Mouse (Mus musculus) brain, embryonic 14.5 days (tissue): ENCODE results near the gene P2rx3. TPM values are rescaled to one million over a fixed set of nuclear protein-coding genes. Genes with fewer than 3 reads are reported as not detected.

ENCODE experiments used
- DNase-seq: peaks from one replicate; pipeline ENCODE4 v3.0.0-alpha.2; 2011; ENCODE audit warnings: low read depth
- CTCF ChIP-seq: fragments of 200-500 bp; IDR thresholded peaks from 2 replicates; pipeline ENCODE4 v1.5.1; 2012; ENCODE audit warnings: inconsistent platforms, mild to moderate bottlenecking, moderate library complexity, borderline replicate concordance; ENCODE audit not compliant: insufficient read depth, insufficient read length; ENCODE audit errors: extremely low read depth
- POLR2A ChIP-seq: fragments of 200-500 bp; IDR thresholded peaks from 2 replicates; pipeline ENCODE4 v1.6.1; 2012; ENCODE audit warnings: mild to moderate bottlenecking, inconsistent platforms, borderline replicate concordance; ENCODE audit not compliant: poor library complexity, insufficient read depth, insufficient read length, severe bottlenecking; ENCODE audit errors: extremely low read depth
- polyA plus RNA-seq: library from polyadenylated mRNA; depleted of rRNA; stranded (reverse); fragments of >200 nt; gene quantifications from 2 replicates; pipeline ENCODE4 v1.2.3, GENCODE M21; 2012; rRNA removed

The P2rx3 gene
- polyA plus RNA-seq, 1 experiment, result 6.1 TPM

- TF ChIP-seq CTCF (no peak), POLR2A (no peak)
- no peak for DNase-seq
Observed at GRCm38 (mm10) chr2:84952251-84952650, 85.0 kb downstream of the P2rx3 start.

- TF ChIP-seq POLR2A, result no peak
- no peak for TF ChIP-seq CTCF
- no peak for DNase-seq
Observed at GRCm38 (mm10) chr2:84951027-84951426, 86.2 kb downstream of the P2rx3 start.

DNA sequence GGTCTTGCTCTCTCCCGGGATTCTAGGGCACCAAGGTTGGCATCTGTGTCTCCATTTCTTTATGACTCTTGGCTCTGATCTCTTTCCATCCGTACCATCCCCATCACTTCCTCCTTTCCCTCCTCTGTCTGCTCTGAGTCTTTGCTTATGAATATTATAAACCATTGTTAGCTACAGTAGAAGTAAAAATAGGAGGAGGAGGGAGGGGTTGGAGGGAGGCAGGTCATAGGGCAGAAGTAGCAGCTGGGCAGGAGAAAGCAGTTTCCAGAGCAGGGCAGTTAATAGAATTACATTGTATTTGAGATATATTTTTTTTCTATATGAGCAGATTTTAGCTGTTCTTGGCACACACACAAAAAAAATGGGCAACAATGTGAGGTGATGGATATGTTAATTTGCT lies 88.5 kb downstream of the P2rx3 start:
- TF ChIP-seq CTCF (no peak), POLR2A (no peak)
- peak; percentile 14 for DNase-seq

Other genes with a start within 250 kb of the P2rx3 start
- 12.2 and 13.8 TPM in 2 replicates for gene Ube2l6, start 238.6 kb downstream of the P2rx3 start, polyA plus RNA-seq
- gene Smtnl1, start 214.8 kb downstream of the P2rx3 start, polyA plus RNA-seq, result not detected in 2 replicates
- gene Timm10, start 210.5 kb downstream of the P2rx3 start, polyA plus RNA-seq, result 62.7 and 80.6 TPM in 2 replicates
- 3.4 and 5.9 TPM in 2 replicates for gene Slc43a1, start 198.6 kb downstream of the P2rx3 start, polyA plus RNA-seq
- gene Rtn4rl2, start 150.8 kb downstream of the P2rx3 start, polyA plus RNA-seq, result 18.3 and 32.2 TPM in 2 replicates
- gene Slc43a3, start 100.9 kb downstream of the P2rx3 start, polyA plus RNA-seq, result 10.1 and 10.6 TPM in 2 replicates
- 0.14 and 0.16 TPM in 2 replicates for gene Prg2, start 57.0 kb downstream of the P2rx3 start, polyA plus RNA-seq
- not detected in 2 replicates for gene Prg3, start 49.2 kb downstream of the P2rx3 start, polyA plus RNA-seq
- 191 and 223 TPM in 2 replicates for gene Ssrp1, start 228 bp downstream of the P2rx3 start, polyA plus RNA-seq
- gene Tnks1bp1, start 10.6 kb upstream of the P2rx3 start, polyA plus RNA-seq, result 44.0 and 57.0 TPM in 2 replicates
- gene Aplnr, start 98.8 kb upstream of the P2rx3 start, polyA plus RNA-seq, result 17.7 and 24.8 TPM in 2 replicates
- gene Lrrc55, start 159.7 kb upstream of the P2rx3 start, polyA plus RNA-seq, result 16.6 and 20.2 TPM in 2 replicates